Mouse (Mus musculus) heart, embryonic 13.5 days (tissue): ENCODE measurements around the gene Nlgn1. TPM values are rescaled to one million over a fixed set of nuclear protein-coding genes. Genes with fewer than 3 reads are reported as not detected.

Source experiments
- ATAC-seq: fragments of 200-750 bp; cut with Nextera tagmentation; 2 replicates; pipeline ENCODE4 v1.8.0; 2017; ENCODE audit warnings: moderate TSS enrichment; ENCODE audit not compliant: insufficient number of reproducible peaks, low FRiP score, low TSS enrichment; ENCODE audit errors: extremely low read depth
- H3K27ac ChIP-seq: fragments of 300-500 bp; sonication (generic); replicated peaks from 2 replicates; pipeline ENCODE4 v1.5.1; 2015; ENCODE audit warnings: moderate library complexity, mild to moderate bottlenecking, inconsistent platforms
- H3K27me3 ChIP-seq: fragments of 300-500 bp; sonication (generic); replicated peaks from 2 replicates; pipeline ENCODE4 v1.6.1; 2015; ENCODE audit warnings: mild to moderate bottlenecking, inconsistent platforms
- H3K36me3 ChIP-seq: fragments of 300-500 bp; sonication (generic); 2 replicates; pipeline ENCODE4 v1.6.1; 2015; ENCODE audit warnings: mild to moderate bottlenecking, inconsistent platforms
- H3K4me1 ChIP-seq: fragments of 300-500 bp; sonication (generic); 2 replicates; pipeline ENCODE4 v1.6.1; 2015; ENCODE audit warnings: inconsistent platforms
- H3K4me2 ChIP-seq: fragments of 300-500 bp; sonication (generic); 2 replicates; pipeline ENCODE4 v1.6.1; 2015; ENCODE audit warnings: inconsistent platforms, mild to moderate bottlenecking, moderate library complexity
- H3K4me3 ChIP-seq: fragments of 300-500 bp; sonication (generic); 2 replicates; pipeline ENCODE4 v1.5.1; 2015; ENCODE audit warnings: moderate library complexity, mild to moderate bottlenecking, inconsistent platforms
- H3K9ac ChIP-seq: fragments of 300-500 bp; sonication (generic); 2 replicates; pipeline ENCODE4 v1.6.1; 2015; ENCODE audit warnings: inconsistent platforms, mild to moderate bottlenecking, moderate library complexity
- H3K9me3 ChIP-seq: fragments of 300-500 bp; sonication (generic); 2 replicates; pipeline ENCODE4 v1.6.1; 2016; ENCODE audit warnings: inconsistent platforms
- WGBS: fragments of 180-500 bp; shearing (Covaris S2); methylation state at CpG from one replicate; pipeline ENCODE4 v1.1.7; 2015; ENCODE audit warnings: mixed read lengths; 5-methylcytosine and 5-hydroxymethylcytosine counted together
- polyA plus RNA-seq: library from polyadenylated mRNA; unstranded; fragments of >200 nt; fragmentation: Nextera tagmentation; extraction: Ambion mirVana; gene quantifications from 2 replicates; pipeline ENCODE4 v1.2.1, GENCODE M21; 2015

Gene Nlgn1
- polyA plus RNA-seq, 1 experiment from 2014 or later, result 0.23 TPM

DNA sequence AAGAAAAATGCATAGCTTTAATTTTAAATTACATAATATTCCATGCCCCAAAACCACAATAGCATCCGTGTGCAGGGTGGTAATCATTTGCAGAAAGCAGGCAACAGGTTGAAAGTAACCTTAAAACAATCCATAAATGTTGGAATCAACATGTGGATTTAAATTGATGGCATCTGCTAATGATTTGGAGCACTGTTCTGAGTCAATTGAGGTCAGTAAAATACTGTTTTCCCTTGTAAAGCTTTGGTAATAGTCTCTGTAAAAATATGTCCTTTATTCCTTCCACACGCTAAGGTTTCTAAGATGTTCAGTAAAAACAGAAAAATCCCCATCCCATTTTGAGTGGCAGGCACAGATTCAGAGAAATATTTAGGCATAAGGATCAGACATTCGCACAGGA, 888.6 kb downstream of the Nlgn1 start:
- Histone ChIP-seq H3K4me3 (no peak overlapping the region), H3K27me3 (no peaks in the 10 kb centered on the region), H3K9me3 (no peaks in the 10 kb centered on the region), H3K9ac (no peak overlapping the region), H3K36me3 (no peaks in the 10 kb centered on the region), H3K27ac (no peak overlapping the region), H3K4me1 (no peaks in the 10 kb centered on the region), H3K4me2 (no peak overlapping the region)
- 78% methylated on average over 3 of the region's 3 CpGs for WGBS
- no peak for ATAC-seq

DNA sequence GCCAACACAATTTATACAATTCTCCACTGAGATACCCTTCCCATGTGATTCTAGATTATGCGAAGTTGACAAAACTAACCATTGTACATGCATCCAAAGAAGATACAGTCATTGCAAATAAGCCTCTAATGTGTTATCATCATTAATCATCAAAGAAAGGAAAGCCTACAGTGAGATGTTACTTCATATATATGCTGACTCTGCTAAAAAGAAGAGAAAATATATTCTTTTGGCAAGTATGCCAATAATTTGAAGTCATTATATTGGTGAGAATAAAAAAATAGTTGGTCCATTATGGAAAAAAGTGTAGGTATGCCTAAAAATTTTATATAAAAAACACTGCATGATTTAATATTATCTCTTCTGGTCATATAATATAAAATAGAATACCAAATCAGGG, 889.6 kb downstream of the Nlgn1 start:
- no peak for ATAC-seq
- H3K9ac ChIP-seq, result no peak overlapping the region
- no peak overlapping the region for H3K27ac ChIP-seq
- no peaks in the 10 kb centered on the region for H3K36me3 ChIP-seq
- H3K27me3 ChIP-seq, result no peaks in the 10 kb centered on the region
- 79% methylated on average over 1 of the region's 1 CpGs for WGBS
- no peaks in the 10 kb centered on the region for H3K4me1 ChIP-seq
- H3K4me3 ChIP-seq, result no peak overlapping the region
- no peaks in the 10 kb centered on the region for H3K9me3 ChIP-seq
- no peak overlapping the region for H3K4me2 ChIP-seq

DNA sequence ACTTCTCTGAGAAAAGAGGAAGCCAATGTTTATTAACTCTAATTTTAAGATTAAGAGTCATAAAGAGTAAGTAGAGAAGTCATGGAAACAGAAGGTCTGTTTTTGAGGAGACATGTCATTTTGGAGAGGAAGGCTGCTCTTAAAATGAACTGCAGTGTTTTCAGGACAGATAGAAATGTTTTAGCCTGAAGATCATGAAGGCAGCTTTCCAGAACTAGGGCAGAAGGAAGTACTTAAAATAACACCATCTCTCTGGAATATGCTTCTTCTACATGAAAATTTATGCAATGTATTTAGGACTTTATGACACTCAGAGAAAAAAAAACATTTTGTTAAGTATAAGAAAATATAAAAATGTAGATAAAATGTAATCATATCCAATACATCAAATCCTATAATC, 905.3 kb downstream of the Nlgn1 start:
- no peak for ATAC-seq
- no peak overlapping the region for H3K4me3 ChIP-seq
- H3K27ac ChIP-seq, result no peak overlapping the region
- no peaks in the 10 kb centered on the region for H3K27me3 ChIP-seq
- no peaks in the 10 kb centered on the region for H3K36me3 ChIP-seq
- H3K4me1 ChIP-seq, result no peaks in the 10 kb centered on the region
- H3K9me3 ChIP-seq, result no peaks in the 10 kb centered on the region
- H3K9ac ChIP-seq, result no peak overlapping the region
- no peak overlapping the region for H3K4me2 ChIP-seq

DNA sequence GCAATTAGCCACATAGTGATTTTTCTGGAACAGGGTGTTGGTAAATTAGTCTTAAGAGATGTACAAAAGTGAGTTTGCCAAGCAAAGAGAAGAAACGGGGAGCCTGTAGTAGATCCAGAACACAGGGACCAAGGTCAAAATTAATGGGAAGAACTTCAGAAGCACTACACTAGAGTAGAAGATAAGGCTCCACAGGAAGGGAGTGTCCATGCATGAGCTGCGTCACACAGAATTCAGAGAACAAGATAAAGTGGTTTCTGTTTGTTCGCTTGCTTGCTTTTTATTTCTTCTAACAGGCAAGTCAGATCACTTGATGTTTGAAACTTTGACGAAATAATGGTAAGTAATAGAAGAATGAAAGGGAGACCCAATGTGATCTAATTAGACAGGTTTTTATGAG, 920.3 kb downstream of the Nlgn1 start:
- no peak for ATAC-seq
- Histone ChIP-seq H3K4me3 (no peak overlapping the region), H3K4me2 (no peak overlapping the region), H3K9ac (no peak overlapping the region), H3K27me3 (no peaks in the 10 kb centered on the region), H3K36me3 (no peaks in the 10 kb centered on the region), H3K4me1 (no peaks in the 10 kb centered on the region), H3K9me3 (no peaks in the 10 kb centered on the region; the same call in 1 of the 2 replicates), H3K27ac (no peak overlapping the region)
- 63% methylated on average over 4 of the region's 4 CpGs for WGBS
